Mouse (Mus musculus) G1E (cell line): ENCODE measurements around the gene Map4. TPM values are rescaled to one million over a fixed set of nuclear protein-coding genes. Genes with fewer than 3 reads are reported as not detected.

ENCODE experiments used
- ATAC-seq: 2 replicates; pipeline ENCODE4 v1.8.0; 2016; ENCODE audit warnings: mild to moderate bottlenecking; ENCODE audit not compliant: insufficient number of reproducible peaks, poor library complexity, low FRiP score, severe bottlenecking; ENCODE audit errors: extremely low read depth
- DNase-seq: peaks from one replicate; pipeline ENCODE4 v3.0.0; 2012; ENCODE audit warnings: low spot score
- H3K27me3 ChIP-seq: 2 replicates; pipeline ENCODE4 v1.6.1; 2012; ENCODE audit warnings: mild to moderate bottlenecking, low read length, inconsistent platforms; ENCODE audit not compliant: insufficient read depth
- H3K36me3 ChIP-seq: replicated peaks from 2 replicates; pipeline ENCODE3; 2012; ENCODE audit warnings: mild to moderate bottlenecking, inconsistent platforms
- H3K4me1 ChIP-seq: 2 replicates; pipeline ENCODE4 v1.6.1; 2012; ENCODE audit warnings: low read depth, low read length, inconsistent platforms, mixed read lengths; ENCODE audit not compliant: insufficient read depth
- H3K4me3 ChIP-seq: 2 replicates; pipeline ENCODE4 v1.5.1; 2012; ENCODE audit warnings: low read depth, mild to moderate bottlenecking, inconsistent platforms, low read length, moderate library complexity, mixed read lengths
- H3K9me3 ChIP-seq: replicated peaks from 2 replicates; pipeline ENCODE4 v1.6.1; 2012; ENCODE audit warnings: inconsistent platforms
- CTCF ChIP-seq: IDR thresholded peaks from 2 replicates; pipeline ENCODE4 v1.5.1; 2012; ENCODE audit warnings: low read depth, low read length, inconsistent platforms, mixed read lengths
- GATA1 ChIP-seq: IDR thresholded peaks from 2 replicates; pipeline ENCODE4 v1.6.1; 2012; ENCODE audit warnings: borderline replicate concordance, low read length, inconsistent platforms, mixed read lengths
- GATA2 ChIP-seq: IDR thresholded peaks from 2 replicates; pipeline ENCODE4 v1.6.1; 2012; ENCODE audit warnings: low read depth, low read length, inconsistent platforms, borderline replicate concordance
- POLR2AphosphoS5 ChIP-seq: IDR thresholded peaks from 2 replicates; pipeline ENCODE4 v1.6.1; 2012; ENCODE audit warnings: low read depth, low read length, inconsistent platforms; ENCODE audit not compliant: insufficient replicate concordance
- TAL1 ChIP-seq: conservative IDR thresholded peaks from 2 replicates; pipeline ENCODE4 v1.6.1; 2012; ENCODE audit warnings: low read depth, low read length, inconsistent platforms, mixed read lengths
- polyA plus RNA-seq: library from polyadenylated mRNA; stranded (reverse); fragments of >175 nt; gene quantifications from 2 replicates; pipeline ENCODE4 v1.2.3, GENCODE M21; 2012
- total RNA-seq, 2 experiments: library from RNA; stranded (forward) in 1 of 2; stranded (reverse) in 1 of 2; fragments of 200-1000 nt in 1 of 2; fragments of >200 nt in 1 of 2; fragmentation: Nextera tagmentation in 1 of 2; gene quantifications; 2 replicates each; pipeline ENCODE4 v1.2.3; 2014 to 2017

The Map4 gene
- total and polyA plus RNA-seq, 3 experiments = 27.2 to 69.3 (median 47.5) TPM

- Histone ChIP-seq H3K4me1 (no peaks in the 10 kb centered on the region), H3K27me3 (no peaks in the 10 kb centered on the region), H3K9me3 (no peaks in the 10 kb centered on the region), H3K4me3 (no peak overlapping the region), H3K36me3 (peaks cover 15% of the 10 kb centered on the region)
- ATAC-seq (no peak), DNase-seq (no peak)
- TF ChIP-seq POLR2AphosphoS5 (no peak), TAL1 (no peak), CTCF (no peak), GATA2 (no peak), GATA1 (no peak)
Measured at GRCm38 (mm10) chr9:110051184-110051583, 119.9 kb downstream of the Map4 start.

GRCm38 (mm10) chr9:110051869-110052661 is 120.8 kb downstream of the Map4 start:
- Histone ChIP-seq H3K27me3 (no peaks in the 10 kb centered on the region), H3K36me3 (peaks cover 15% of the 10 kb centered on the region), H3K4me3 (no peak overlapping the region), H3K4me1 (no peaks in the 10 kb centered on the region), H3K9me3 (no peaks in the 10 kb centered on the region)
- ATAC-seq (no peak), DNase-seq (no peak)
- no peak for TF ChIP-seq CTCF
- TF ChIP-seq TAL1 = no peak
- no peak for TF ChIP-seq GATA2
- no peak for TF ChIP-seq POLR2AphosphoS5
- TF ChIP-seq GATA1 = no peak

- Histone ChIP-seq H3K27me3 (no peaks in the 10 kb centered on the region), H3K4me1 (no peaks in the 10 kb centered on the region), H3K4me3 (no peak overlapping the region), H3K9me3 (no peaks in the 10 kb centered on the region), H3K36me3 (peaks cover 15% of the 10 kb centered on the region)
- DNase-seq (no peak), ATAC-seq (no peak)
- TF ChIP-seq GATA2 (no peak), GATA1 (no peak), TAL1 (no peak), CTCF (no peak), POLR2AphosphoS5 (no peak)
Measured at GRCm38 (mm10) chr9:110052951-110053304, 121.7 kb downstream of the Map4 start.

GRCm38 (mm10) chr9:110053305-110054079 is 122.2 kb downstream of the Map4 start:
- ATAC-seq (no peak), DNase-seq (no peak)
- no peaks in the 10 kb centered on the region for H3K4me1 ChIP-seq
- no peaks in the 10 kb centered on the region for H3K9me3 ChIP-seq
- no peaks in the 10 kb centered on the region for H3K27me3 ChIP-seq
- peaks cover 15% of the 10 kb centered on the region for H3K36me3 ChIP-seq
- H3K4me3 ChIP-seq = no peak overlapping the region
- TF ChIP-seq GATA2 = no peak

- no peak overlapping the region for H3K4me3 ChIP-seq
- no peak for DNase-seq
- peaks cover 15% of the 10 kb centered on the region for H3K36me3 ChIP-seq
- no peak for ATAC-seq
- no peaks in the 10 kb centered on the region for H3K27me3 ChIP-seq
- no peak for TF ChIP-seq TAL1
- TF ChIP-seq CTCF = no peak
- TF ChIP-seq GATA1 = no peak
- no peak for TF ChIP-seq GATA2
- no peak for TF ChIP-seq POLR2AphosphoS5
- no peaks in the 10 kb centered on the region for H3K4me1 ChIP-seq
- H3K9me3 ChIP-seq = no peaks in the 10 kb centered on the region
Measured at GRCm38 (mm10) chr9:110054080-110054421, 122.8 kb downstream of the Map4 start.

- TF ChIP-seq POLR2AphosphoS5 = no peak
- TF ChIP-seq CTCF = no peak
- TF ChIP-seq TAL1 = no peak
- no peak for TF ChIP-seq GATA2
- TF ChIP-seq GATA1 = no peak
- H3K36me3 ChIP-seq = peaks cover 15% of the 10 kb centered on the region
- H3K4me3 ChIP-seq = no peak overlapping the region
- no peaks in the 10 kb centered on the region for H3K4me1 ChIP-seq
- ATAC-seq = no peak
- no peaks in the 10 kb centered on the region for H3K27me3 ChIP-seq
- H3K9me3 ChIP-seq = no peaks in the 10 kb centered on the region
- DNase-seq = no peak
Measured at GRCm38 (mm10) chr9:110054781-110055180, 123.5 kb downstream of the Map4 start.

- Histone ChIP-seq H3K4me3 (no peak overlapping the region), H3K4me1 (0 out of 2 replicates have a peak, but pooled peaks cover 4% of the 10 kb centered on the region), H3K36me3 (peaks cover 12% of the 10 kb centered on the region), H3K9me3 (no peaks in the 10 kb centered on the region), H3K27me3 (no peaks in the 10 kb centered on the region)
- DNase-seq (no peak), ATAC-seq (no peak)
- TF ChIP-seq CTCF = no peak
- TF ChIP-seq POLR2AphosphoS5 = no peak
- no peak for TF ChIP-seq GATA2
- TF ChIP-seq GATA1 = no peak
- TF ChIP-seq TAL1 = no peak
Measured at GRCm38 (mm10) chr9:110057200-110057599, 125.9 kb downstream of the Map4 start.
